Mouse (Mus musculus): ENCODE measurements at regions not wholly inside any gene's neighbourhood (a gene's known extent, or its start where the extent isn't known, plus 50 kb on each side); places are given as distances from the start of the nearest gene placed in this dataset.

GRCm38 (mm10) chr3:123984028-123984427 lies 293.4 kb upstream of the Ndst3 start:
- no peaks in the 10 kb centered on the region for H3K4me1 ChIP-seq (ENCODE audit: insufficient read depth, low read depth, low read length)
- DNase-seq (ENCODE audit: low spot score) = no peak
- H3K9ac ChIP-seq (replicated peaks; ENCODE audit: low read depth) = no peak overlapping the region
- no peaks in the 10 kb centered on the region for H3K9me3 ChIP-seq (ENCODE audit: low read length)
- H3K27ac ChIP-seq (ENCODE audit: low read length) = no peak overlapping the region
- H3K36me3 ChIP-seq (ENCODE audit: insufficient read depth, low read length) = no peaks in the 10 kb centered on the region
- ATAC-seq = no peak
- TF ChIP-seq CTCF (IDR thresholded peaks at IDR 0.05) (no peak), EP300 (IDR thresholded peaks at IDR 0.05) (no peak)
- no peak overlapping the region for H3K4me3 ChIP-seq (ENCODE audit: low read depth, low read length)
- H3K4me2 ChIP-seq (replicated peaks; ENCODE audit: low read depth, low read length) = peak overlapping the region; percentile 34; the same call in 1 of the 2 replicates
- no peaks in the 10 kb centered on the region for H3K27me3 ChIP-seq (replicated peaks; ENCODE audit: insufficient read depth, low read length)
- 11% methylated on average over 1 of the region's 1 CpGs for WGBS

GRCm38 (mm10) chr3:123999957-124000616 lies 309.4 kb upstream of the Ndst3 start:
- 75% methylated on average over 3 of the region's 3 CpGs for WGBS
- H3K4me2 ChIP-seq (replicated peaks; ENCODE audit: low read depth, low read length) = no peak overlapping the region
- no peak overlapping the region for H3K27ac ChIP-seq (ENCODE audit: low read length)
- TF ChIP-seq CTCF (IDR thresholded peaks at IDR 0.05) (no peak), EP300 (IDR thresholded peaks at IDR 0.05) (no peak)
- no peaks in the 10 kb centered on the region for H3K9me3 ChIP-seq (ENCODE audit: low read length)
- DNase-seq (ENCODE audit: low spot score) (no peak), ATAC-seq (no peak)
- H3K4me3 ChIP-seq (ENCODE audit: low read depth, low read length) = no peak overlapping the region
- no peaks in the 10 kb centered on the region for H3K36me3 ChIP-seq (ENCODE audit: insufficient read depth, low read length)
- H3K9ac ChIP-seq (replicated peaks; ENCODE audit: low read depth) = no peak overlapping the region
- H3K27me3 ChIP-seq (replicated peaks; ENCODE audit: insufficient read depth, low read length) = no peaks in the 10 kb centered on the region
- H3K4me1 ChIP-seq (ENCODE audit: insufficient read depth, low read depth, low read length) = no peaks in the 10 kb centered on the region

GRCm38 (mm10) chr3:124000883-124001282 lies 310.2 kb upstream of the Ndst3 start:
- H3K4me2 ChIP-seq (replicated peaks; ENCODE audit: low read depth, low read length) = no peak overlapping the region
- 58% methylated on average over 1 of the region's 1 CpGs for WGBS
- TF ChIP-seq EP300 (IDR thresholded peaks at IDR 0.05) (no peak), CTCF (IDR thresholded peaks at IDR 0.05) (no peak)
- no peaks in the 10 kb centered on the region for H3K9me3 ChIP-seq (ENCODE audit: low read length)
- no peaks in the 10 kb centered on the region for H3K4me1 ChIP-seq (ENCODE audit: insufficient read depth, low read depth, low read length)
- no peaks in the 10 kb centered on the region for H3K36me3 ChIP-seq (ENCODE audit: insufficient read depth, low read length)
- ATAC-seq (no peak), DNase-seq (ENCODE audit: low spot score) (no peak)
- H3K4me3 ChIP-seq (ENCODE audit: low read depth, low read length) = no peak overlapping the region
- H3K9ac ChIP-seq (replicated peaks; ENCODE audit: low read depth) = no peak overlapping the region
- no peaks in the 10 kb centered on the region for H3K27me3 ChIP-seq (replicated peaks; ENCODE audit: insufficient read depth, low read length)
- no peak overlapping the region for H3K27ac ChIP-seq (ENCODE audit: low read length)

GRCm38 (mm10) chr3:124011685-124012084 lies 309.0 kb upstream of the Tram1l1 start:
- Histone ChIP-seq H3K4me1 (ENCODE audit: insufficient read depth, low read depth, low read length) (no peaks in the 10 kb centered on the region), H3K4me3 (ENCODE audit: low read depth, low read length) (no peak overlapping the region), H3K4me2 (replicated peaks; ENCODE audit: low read depth, low read length) (no peak overlapping the region), H3K9ac (replicated peaks; ENCODE audit: low read depth) (no peak overlapping the region), H3K27me3 (replicated peaks; ENCODE audit: insufficient read depth, low read length) (no peaks in the 10 kb centered on the region), H3K9me3 (ENCODE audit: low read length) (no peaks in the 10 kb centered on the region), H3K36me3 (ENCODE audit: insufficient read depth, low read length) (no peaks in the 10 kb centered on the region), H3K27ac (ENCODE audit: low read length) (no peak overlapping the region)
- DNase-seq (ENCODE audit: low spot score) (no peak), ATAC-seq (no peak)
- WGBS = 79% methylated on average over 1 of the region's 1 CpGs
- TF ChIP-seq EP300 (IDR thresholded peaks at IDR 0.05) (no peak), CTCF (IDR thresholded peaks at IDR 0.05) (no peak)

GRCm38 (mm10) chr3:124018618-124019017 lies 302.0 kb upstream of the Tram1l1 start:
- 81% methylated on average over 1 of the region's 1 CpGs for WGBS
- ATAC-seq (no peak), DNase-seq (ENCODE audit: low spot score) (no peak)
- Histone ChIP-seq H3K4me2 (replicated peaks; ENCODE audit: low read depth, low read length) (no peak overlapping the region), H3K9me3 (ENCODE audit: low read length) (no peaks in the 10 kb centered on the region), H3K27me3 (replicated peaks; ENCODE audit: insufficient read depth, low read length) (no peaks in the 10 kb centered on the region), H3K4me1 (ENCODE audit: insufficient read depth, low read depth, low read length) (no peaks in the 10 kb centered on the region), H3K9ac (replicated peaks; ENCODE audit: low read depth) (no peak overlapping the region), H3K36me3 (ENCODE audit: insufficient read depth, low read length) (no peaks in the 10 kb centered on the region), H3K4me3 (ENCODE audit: low read depth, low read length) (no peak overlapping the region), H3K27ac (ENCODE audit: low read length) (no peak overlapping the region)
- TF ChIP-seq EP300 (IDR thresholded peaks at IDR 0.05) = no peak
- no peak for TF ChIP-seq CTCF (IDR thresholded peaks at IDR 0.05)

DNA sequence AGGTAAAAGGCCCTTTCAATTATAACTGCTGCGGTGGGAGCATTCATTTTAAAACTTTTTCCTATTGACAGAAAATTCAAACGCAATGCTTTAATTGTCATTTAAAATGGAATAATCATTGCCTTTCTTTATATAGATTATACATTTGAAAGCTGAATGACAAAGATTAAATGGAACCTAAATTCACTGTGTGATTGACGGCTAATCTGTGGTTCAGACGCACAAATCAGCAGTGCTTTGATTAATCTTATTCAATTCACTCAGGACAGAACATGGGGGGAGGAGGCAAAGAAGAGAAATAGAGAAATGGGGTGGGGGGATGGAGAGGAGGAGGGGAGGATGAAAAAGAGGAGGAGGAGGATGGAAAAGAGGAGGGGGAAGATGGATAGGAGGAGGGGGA lies 294.5 kb upstream of the Tram1l1 start:
- Histone ChIP-seq H3K9ac (replicated peaks; ENCODE audit: low read depth) (no peak overlapping the region), H3K27ac (ENCODE audit: low read length) (no peak overlapping the region), H3K27me3 (replicated peaks; ENCODE audit: insufficient read depth, low read length) (no peaks in the 10 kb centered on the region), H3K4me3 (ENCODE audit: low read depth, low read length) (no peak overlapping the region), H3K4me1 (ENCODE audit: insufficient read depth, low read depth, low read length) (no peaks in the 10 kb centered on the region), H3K9me3 (ENCODE audit: low read length) (no peaks in the 10 kb centered on the region), H3K4me2 (replicated peaks; ENCODE audit: low read depth, low read length) (no peak overlapping the region), H3K36me3 (ENCODE audit: insufficient read depth, low read length) (no peaks in the 10 kb centered on the region)
- TF ChIP-seq CTCF (IDR thresholded peaks at IDR 0.05) (no peak), EP300 (IDR thresholded peaks at IDR 0.05) (no peak)
- DNase-seq (ENCODE audit: low spot score) (no peak), ATAC-seq (no peak)
- WGBS = 79% methylated on average over 4 of the region's 4 CpGs

DNA sequence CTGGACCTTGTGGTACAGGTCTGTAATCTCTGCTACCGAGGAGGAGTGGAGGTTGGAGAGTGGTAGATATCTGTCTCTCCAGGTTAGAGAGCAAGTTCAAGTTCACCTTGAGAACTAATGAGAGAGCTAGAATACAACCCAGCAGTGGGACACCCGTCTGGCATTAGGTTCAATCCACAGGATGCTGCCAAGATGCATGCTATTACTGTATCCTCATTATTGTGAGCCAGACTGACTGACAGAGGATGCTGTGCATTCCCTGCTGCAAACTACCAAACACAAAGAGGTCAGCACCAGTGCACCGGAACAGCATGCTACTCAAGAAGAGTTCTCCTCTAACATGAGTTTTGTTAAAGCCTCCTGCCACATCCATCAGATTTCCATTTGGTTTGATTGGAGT lies 253.6 kb upstream of the Tram1l1 start:
- DNase-seq (ENCODE audit: low spot score) (no peak), ATAC-seq (no peak)
- TF ChIP-seq CTCF (IDR thresholded peaks at IDR 0.05) (no peak), EP300 (IDR thresholded peaks at IDR 0.05) (no peak)
- H3K9ac ChIP-seq (replicated peaks; ENCODE audit: low read depth) = no peak overlapping the region
- no peak overlapping the region for H3K4me3 ChIP-seq (ENCODE audit: low read depth, low read length)
- no peaks in the 10 kb centered on the region for H3K27me3 ChIP-seq (replicated peaks; ENCODE audit: insufficient read depth, low read length)
- H3K4me1 ChIP-seq (ENCODE audit: insufficient read depth, low read depth, low read length) = no peaks in the 10 kb centered on the region
- H3K4me2 ChIP-seq (replicated peaks; ENCODE audit: low read depth, low read length) = no peak overlapping the region
- no peaks in the 10 kb centered on the region for H3K9me3 ChIP-seq (ENCODE audit: low read length)
- no peak overlapping the region for H3K27ac ChIP-seq (ENCODE audit: low read length)
- H3K36me3 ChIP-seq (ENCODE audit: insufficient read depth, low read length) = no peaks in the 10 kb centered on the region
- 69% methylated on average over 3 of the region's 3 CpGs for WGBS
